Mouse (Mus musculus) T-helper 1 cell (primary cell): Measurements from ENCODE around the gene Shank1.
"Not testable (repeated sequence)": the region's sequence is repeated elsewhere in the genome, so short reads cannot be mapped to it uniquely, and the experiment has no call there.

Experiments used
- in situ Hi-C: fragments of 300-600 bp; cut with MboI, MseI; formaldehyde crosslinking; loops from one replicate; pipeline ENCODE4 v1.15.1; 2025; ENCODE audit warnings: high pct_unique_total_duplicates

The Shank1 gene

DNA sequence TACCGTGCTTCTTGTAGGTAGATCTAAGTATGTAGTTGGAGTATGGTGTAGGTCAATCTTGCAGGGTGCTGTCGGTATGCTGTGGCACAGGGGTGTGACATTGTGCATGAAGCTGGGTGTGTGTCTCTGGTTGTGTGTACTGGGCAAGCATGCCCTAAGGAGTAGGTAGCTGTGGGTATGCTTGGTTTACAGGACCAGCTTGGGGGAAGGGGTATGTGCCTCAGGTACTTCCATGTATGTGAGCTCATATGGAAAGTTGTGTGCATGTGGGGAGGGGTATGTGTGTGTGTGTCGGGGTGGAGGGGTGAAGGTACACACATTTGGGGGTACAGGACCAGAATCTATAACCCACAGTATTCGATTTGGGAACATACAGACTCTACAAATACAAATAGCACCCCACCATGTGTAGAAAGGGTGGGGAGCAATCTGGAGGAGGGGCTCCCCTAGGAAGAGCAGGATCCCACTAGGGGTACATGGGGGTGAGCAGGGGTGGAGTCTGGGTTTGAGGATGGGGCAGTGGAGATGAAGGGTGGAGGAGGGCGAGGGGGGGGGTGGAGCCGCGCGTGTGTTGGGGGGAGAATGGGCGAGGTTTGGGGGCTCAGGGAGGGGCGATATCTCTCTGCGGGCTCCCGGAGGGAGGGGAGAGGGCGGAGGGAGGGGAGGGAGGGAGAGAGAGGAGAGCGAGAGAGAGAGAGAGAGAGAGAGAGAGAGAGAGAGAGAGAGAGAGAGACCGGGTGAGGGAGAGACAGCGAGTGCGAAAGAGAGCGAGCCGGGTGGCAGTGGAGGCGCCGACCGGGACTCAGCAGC, at the start of gene Shank1:
Shank1 (plus strand) TSS at position 779 of the 810 bp plus-strand sequence.
- in situ Hi-C loops: loop anchor here (10.0 kb wide), 2 partner anchors 445 to 1055 kb away; partner anchors contain the start of genes Ppfia3 and Zfp473

DNA sequence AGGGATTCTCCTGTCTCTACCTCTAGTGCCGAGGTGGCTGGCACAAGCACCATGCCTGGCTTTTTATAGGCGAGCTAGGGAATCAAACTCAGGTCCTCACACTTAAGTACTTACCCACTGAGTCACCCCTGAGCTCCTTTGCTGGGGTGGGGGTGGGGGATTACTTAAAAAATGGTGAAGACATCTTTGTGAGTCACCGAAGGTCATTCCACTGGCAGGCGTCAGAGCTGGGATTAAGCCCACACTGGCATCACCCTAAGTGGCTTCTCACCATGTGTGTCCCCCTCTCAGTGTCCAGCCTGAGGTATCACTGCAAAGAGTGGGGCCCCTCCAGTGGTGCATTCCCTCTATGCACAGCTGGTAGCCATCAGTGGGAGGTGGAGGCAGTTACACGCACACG, 49.6 kb upstream of the Shank1 start:
- in situ Hi-C loops: loop anchor here (5.0 kb wide), 1 partner anchor 42 kb away; no protein-coding TSS in a partner anchor

DNA sequence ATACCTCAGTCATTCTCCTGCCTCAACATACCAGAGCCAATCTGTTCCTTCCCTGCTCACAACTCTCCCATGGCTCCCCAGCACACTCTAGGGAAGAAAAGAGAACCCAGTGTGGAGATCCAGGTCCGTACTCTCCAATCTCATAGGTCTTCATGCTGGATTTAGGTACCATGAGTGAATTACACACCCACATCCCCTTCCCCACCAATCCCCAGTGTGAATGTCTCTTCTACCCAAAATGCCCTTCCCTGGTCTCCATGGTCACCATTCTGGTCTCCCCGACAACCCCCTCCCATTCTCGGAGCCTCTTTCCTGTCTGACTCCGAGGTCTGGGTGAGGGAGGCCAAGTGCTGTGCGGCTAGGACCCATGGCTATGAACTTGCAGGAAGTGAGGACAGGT, 48.9 kb upstream of the Shank1 start, which contains the start of gene Gm15517:
Gm15517 (plus strand) TSS at position 301 of the 400 bp plus-strand sequence.
- in situ Hi-C loops: loop anchor here (5.0 kb wide), 1 partner anchor 41 kb away; no protein-coding TSS in a partner anchor

DNA sequence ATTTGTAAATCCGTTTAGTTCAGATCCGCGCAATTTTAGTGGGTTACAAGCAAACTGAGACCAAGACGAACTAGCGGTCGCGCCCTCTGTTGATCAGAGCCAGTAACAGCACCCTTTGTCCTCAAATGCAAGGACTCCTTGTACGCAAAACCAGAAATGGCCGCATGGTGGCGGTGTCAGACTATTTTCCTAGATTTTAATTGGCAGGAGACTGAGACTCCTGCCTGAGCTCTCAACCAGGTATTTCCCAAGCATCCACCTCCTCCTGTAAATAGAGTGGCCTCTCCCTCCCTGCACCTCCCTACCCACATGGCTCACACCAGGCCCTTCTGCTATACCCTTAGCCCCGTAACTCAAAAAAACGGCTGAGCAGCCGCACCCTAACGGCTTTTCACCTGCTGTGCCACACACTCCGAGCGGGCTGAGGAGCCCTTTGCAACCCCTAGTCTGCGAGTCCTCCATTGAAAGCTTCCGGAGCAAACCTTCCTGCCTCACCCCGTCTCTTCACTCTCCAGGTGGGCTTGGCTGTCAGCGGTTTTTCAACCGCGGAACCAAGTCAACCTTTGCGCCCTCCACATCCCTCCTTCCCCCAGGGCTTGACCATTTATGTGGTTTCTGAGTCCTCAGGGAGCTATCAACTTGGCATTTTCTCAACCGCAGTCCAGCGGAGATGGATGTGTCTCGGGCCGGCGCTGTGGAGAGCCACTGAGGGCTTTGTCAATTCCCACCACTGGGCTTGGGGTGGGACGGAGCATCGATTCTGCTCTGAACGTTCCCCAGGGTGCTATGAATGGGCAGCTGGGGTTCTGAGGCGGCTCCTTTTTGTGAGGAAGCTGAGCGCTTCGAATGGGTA, 47.0 kb upstream of the Shank1 start:
- in situ Hi-C loops: loop anchor here (5.0 kb wide), 1 partner anchor 39 kb away; no protein-coding TSS in a partner anchor

DNA sequence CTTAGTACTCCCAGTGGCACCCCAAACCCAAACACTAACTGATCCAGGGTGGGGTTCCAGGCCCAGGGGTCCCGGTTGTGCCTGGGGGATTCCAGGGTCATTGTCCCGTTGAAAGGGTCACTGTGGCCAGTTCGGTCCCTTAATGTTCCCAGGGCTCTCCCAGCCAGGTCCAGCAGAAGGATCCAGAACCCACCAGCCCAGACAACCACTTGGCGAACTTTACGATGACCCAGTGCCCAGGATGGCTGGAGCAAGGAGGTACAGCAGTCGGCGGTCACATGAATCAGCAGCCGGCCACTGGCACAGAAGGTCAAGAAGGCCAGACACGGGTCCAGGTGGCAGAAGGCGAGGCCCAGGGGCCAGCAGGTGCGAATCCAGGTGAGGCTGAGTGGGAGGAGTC, 41.9 kb upstream of the Shank1 start:
- in situ Hi-C loops: loop anchor here (5.0 kb wide), 1 partner anchor 84 kb away; no protein-coding TSS in a partner anchor

DNA sequence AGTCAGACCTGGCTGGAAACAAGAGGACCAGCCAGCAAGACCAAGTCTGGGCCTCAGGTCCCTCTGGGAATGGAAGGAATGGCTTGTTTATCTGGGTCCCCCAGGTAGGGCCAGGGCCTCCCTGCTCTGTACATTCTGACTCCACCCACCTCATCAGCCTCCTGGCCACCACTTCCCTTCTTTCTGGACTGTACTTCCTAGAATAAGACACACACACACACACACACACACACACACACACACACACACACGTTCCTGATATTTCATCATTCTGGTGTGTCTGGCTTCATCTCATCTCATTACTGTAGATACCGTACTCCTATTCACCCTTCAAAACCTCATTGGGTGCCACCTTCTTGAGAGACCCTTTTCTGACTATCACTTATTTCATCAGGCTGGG, 40.7 kb upstream of the Shank1 start:
- in situ Hi-C loops: loop anchor here (5.0 kb wide), 1 partner anchor 83 kb away; no protein-coding TSS in a partner anchor

DNA sequence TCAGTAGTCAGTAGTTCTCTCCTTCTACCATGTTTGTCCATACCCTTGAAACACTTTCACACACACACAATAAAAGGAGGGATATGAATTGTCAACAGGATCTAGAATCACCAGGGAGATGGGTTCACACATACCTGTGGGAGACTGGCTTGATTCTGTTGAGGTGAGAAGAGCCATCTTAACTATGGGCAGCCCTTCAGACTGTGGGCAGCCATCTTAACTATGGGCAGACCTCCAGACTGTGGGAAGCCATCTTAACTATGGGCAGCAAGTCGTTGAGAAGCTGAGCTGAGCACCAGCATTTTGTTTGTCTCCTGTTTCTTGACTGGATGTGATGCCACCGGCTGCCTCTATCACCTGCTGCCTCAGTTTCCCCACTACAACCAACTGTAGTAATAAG, 38.7 kb upstream of the Shank1 start:
- in situ Hi-C loops: no loop called here

DNA sequence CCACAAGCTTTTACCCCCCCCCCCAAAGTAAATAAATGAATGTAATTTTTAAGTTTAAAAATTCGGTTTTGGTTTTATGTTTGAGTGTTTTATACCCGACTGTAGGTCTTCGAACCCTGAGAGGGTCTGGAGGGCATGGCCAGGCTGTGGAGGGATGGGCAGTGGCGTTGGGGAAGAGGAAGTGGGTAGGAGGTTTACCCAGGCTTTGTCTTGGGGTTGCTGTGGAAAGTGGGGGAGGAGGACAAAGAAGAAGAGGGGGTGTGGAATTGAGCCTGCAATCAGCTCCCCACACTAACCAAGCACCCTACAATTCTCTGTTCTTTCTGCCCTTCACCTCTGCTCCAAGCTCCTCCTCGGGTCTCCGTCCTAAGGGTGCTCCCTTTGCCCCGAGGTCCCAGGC, 37.5 kb upstream of the Shank1 start:
- in situ Hi-C loops: no loop called here

DNA sequence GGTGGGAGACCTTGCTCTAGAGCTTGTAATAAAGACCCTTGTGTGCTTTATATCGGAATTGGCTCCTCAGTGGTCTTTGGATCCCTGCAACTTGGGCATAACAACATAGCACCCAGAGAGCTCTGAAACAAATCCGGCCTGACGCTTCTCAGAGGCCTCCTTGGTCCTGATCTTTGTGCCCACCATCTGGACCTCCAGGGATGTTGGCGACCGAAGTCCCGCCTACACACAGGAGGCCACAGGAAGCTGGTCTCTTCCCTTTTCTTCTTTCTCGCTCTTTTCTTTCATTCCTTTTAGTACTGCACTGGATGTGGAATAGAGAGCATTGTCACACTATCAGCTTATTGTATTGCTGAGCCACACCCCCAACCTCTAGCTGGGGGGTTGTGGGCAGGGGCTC, 36.6 kb upstream of the Shank1 start:
- in situ Hi-C loops: no loop called here

DNA sequence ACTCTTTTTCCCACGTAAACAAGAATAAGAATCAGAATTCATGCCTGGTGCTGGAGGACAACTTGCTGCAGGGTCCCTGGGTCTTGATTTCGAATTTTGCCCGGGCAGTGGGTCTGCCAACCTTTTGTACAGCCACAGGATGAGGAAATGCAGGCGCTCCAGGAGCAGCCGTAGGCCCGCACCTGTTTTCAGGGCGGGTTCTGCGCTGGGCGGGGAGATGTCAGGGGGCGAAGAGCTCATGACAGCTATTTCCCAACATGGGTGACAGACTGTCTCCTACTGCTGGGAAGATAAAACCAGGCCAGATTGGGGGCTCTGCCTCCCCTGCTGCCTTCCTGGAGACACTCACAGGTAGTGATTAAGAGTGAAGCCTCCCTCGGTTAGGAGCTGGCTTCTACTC, 36.0 kb upstream of the Shank1 start:
- in situ Hi-C loops: no loop called here

DNA sequence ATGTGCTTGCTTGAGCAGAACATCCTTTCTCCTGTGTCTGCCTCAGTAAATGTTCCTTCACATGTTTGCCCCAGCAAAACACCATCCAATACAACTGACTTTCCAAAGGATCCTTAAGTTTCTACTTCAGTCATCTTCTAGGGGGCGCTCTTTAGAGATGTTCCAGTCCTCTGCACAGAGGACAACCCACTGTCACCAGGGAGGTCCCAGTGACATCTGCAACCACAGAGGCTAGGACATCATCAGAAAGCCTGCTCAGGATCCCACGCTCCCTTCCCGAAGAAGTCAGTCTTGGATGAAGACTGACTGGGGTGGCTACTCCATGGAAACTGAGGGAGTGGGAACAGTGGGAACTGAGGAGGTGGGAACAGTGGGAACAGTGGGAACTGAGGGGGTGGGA, 34.5 kb upstream of the Shank1 start:
- in situ Hi-C loops: no loop called here

DNA sequence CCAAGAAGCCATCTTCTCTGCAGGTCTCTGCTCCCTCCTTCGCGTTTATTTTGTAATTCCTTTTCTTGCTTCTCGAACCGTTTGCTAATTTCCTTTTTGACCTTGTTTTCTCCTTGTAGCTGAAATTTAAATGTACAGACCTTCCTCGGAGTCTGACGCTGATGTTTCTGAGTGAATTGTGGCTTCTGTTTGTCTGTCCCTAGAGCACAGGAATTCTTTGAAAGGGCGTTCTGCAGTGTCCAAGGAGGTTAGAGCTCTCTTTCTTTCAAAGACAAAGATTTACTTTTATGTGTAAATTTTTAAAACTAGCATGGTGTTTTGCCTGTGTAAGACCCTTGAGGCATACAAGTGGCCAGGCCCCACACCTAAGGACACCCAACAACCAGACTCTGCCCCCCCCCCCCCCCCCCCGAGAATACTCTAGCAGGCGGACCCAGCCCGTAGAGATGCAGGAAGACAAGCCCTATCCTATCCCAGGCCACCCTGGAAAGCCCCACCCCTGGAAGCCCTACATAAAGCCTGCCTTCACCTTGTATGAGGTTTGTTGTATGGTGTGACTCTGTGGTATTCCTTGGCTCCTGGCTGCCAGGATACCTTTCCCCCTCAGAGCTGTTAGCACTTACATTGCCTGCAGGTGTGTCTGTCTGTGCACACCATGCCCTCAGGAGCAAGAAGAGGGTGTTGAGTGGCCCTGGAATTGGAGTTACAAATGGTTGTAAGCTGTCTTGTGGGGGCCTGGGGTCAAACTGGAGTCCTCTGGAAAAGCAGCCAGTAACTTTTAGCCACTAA, 33.4 kb upstream of the Shank1 start:
- in situ Hi-C loops: no loop called here

DNA sequence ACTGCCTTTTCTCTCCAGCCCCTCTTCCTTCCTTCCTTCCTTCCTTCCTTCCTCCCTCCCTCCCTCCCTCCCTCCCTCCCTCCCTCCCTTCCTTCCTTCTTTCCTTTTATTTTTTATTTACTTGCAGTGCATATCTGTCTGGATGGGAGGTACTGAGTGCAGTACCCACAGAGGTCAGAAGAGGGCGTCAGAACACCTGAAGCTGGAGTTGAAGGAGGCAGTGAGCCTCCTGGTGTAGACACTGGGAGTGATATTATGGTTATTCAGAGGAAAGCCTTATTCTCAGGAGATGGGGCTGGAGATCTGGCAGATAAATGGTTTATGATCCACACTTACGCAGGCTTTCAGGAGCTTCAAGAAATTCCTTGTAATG, 32.8 kb upstream of the Shank1 start:
- in situ Hi-C loops: no loop called here

DNA sequence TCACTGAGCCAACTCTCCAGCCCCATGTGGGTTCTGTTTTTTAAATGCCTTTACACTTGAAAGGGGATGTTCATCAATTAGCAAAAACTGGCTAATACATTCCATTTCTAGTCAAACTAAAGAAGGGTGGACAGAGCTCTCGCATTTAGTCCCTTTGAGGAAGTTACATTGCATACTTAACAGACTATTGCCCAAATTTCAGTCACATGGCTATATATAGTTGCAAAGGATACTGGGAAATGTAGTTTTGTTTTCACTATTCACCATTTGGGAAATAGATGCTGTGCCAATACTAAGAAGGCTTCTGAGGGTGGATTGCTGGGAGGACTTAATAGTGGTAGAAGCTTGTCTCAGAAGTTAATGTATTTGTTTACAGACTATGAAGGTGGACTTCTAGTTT, 29.1 kb upstream of the Shank1 start:
- in situ Hi-C loops: loop anchor here (5.0 kb wide), 1 partner anchor 201 kb away; no protein-coding TSS in a partner anchor

DNA sequence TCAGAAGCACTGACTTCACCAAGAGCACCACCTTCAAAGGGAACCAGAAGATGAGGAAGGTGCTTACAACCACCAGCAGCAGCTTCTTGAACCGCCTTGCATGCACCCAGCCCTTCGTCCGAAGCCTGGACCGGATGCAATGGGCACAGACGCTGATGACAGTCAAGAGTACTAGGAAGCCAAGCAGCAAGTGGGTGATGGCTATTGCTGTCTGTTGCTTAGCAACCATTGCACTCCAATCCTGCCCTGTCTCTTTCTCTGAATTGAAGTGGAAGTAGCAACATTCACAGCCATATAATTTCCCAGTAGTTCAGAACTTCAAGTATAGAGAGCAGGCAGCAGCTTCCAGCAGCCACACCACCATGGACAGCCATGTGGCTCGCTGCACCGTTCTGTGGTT, 28.5 kb upstream of the Shank1 start:
- in situ Hi-C loops: loop anchor here (5.0 kb wide), 1 partner anchor 201 kb away; no protein-coding TSS in a partner anchor

DNA sequence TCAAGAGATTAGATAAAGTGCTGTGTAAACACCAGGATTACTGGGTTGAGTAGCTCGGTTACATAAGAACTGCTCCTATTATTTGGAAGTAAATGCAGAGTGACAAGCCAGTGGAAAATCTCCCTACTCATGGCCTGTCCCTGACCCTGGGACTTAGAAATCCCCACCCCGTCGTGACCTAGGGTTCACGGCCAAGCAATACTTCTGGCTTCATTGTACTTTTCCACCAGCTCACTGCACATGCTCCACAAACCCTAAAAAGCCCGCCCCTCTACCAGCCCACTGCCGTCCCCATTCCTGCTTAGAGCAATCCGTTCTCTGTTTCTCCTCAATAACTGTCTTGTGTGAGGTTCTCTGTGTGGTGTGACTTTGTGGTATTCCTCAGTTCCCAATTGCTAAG, 22.3 kb upstream of the Shank1 start:
- in situ Hi-C loops: no loop called here

DNA sequence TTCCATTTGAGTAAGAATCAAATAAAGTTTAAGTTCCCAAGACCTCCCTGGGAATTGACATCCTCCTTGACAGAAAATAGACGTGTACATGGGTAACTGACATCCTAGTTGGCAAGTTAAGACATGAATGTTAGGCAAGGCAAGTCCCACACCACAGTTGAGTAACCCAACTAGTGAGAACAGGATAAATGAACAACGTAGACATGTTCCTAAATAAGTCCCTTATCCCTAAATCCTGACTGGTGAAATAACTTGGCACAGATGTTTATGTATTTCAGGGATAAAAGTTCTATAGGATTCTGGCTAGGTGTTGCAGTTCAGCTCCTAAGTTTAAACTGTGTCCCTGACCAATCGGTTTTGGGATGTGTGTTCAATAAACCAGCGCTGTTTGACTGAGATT, 19.1 kb upstream of the Shank1 start:
- in situ Hi-C loops: no loop called here

DNA sequence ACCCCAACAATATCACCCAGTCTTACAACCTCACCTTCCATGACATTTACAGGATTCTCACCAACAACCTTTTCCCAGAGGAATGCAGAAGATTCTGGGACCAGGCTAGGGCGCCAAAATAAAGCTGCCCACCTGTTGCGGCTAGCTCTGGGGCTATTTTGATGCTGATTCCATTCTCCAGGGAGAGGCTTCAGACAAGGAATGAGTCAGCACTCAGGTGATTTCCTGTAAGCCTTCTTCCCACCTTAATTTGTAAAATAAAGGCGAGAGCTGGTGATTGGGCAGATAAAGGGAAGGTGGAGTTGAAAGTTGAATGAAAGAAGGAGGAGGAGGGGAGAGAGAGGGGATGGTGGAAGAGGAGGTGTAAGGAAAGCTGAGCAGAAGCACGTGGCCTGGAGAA, 18.6 kb upstream of the Shank1 start:
- in situ Hi-C loops: no loop called here

DNA sequence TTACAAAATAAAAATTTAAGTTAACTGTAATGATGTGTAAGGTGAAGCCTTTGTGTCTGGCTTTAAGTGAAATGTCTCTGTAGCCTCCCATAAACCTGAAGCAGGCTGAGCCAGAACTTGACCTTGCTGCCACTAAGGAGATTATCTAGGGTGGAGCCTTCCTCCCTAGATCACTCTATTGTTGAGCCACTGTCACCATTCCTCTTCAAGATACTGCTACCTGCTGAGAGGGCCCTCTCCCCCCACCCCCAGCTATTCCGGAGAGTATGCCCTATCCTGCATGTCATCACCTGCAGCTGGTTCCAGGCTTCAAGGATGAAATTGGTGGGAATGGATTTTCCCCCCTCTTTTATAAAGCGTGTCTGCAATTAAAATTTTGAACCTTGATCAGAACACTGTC, 12.6 kb upstream of the Shank1 start:
- in situ Hi-C loops: not testable (repeated sequence)

DNA sequence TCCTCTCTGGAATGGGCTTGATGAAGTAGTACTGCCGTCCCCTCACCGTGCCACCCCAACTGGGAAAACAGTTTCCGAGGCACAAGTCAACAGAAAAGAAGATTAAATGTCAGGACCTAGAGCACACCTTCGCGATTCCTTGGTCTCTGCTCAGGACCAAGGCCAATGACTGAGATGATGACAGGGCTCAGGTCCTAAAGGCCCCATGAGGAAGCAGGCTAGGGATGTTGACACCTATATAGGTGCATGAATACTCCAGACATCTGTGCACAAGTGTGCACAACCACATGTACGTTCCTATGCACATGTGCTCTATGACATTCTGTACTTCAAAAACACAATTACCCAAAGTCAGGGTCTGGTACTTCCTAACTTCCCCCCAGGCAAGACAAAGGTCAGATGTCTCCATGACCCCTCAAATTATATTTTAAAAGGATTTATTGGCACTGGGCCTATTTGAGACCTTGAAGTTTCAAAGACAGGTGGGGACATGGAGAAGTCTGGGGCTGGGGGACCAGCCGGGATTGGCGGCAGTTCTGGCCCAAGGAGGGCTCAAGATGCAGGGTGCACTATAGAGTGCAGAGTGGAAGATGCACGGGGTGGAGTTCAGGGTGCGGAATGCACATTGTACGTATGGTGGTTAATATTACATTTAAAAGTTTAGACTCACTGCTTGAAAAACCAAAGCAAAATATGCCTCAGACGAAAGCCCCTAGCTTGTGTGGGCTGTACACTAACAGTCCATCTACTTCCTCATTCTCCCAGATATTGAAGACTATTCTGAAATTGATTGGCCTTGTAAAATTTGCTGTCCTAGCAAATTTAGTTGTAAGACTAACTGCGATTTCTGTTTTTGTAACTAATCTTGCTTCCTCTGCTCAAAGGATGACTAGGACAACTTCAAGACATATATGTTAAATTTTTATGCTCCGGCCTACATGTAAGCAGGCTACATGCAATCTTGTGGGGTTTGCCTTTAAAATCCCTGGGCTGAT, 6.4 kb upstream of the Shank1 start:
- in situ Hi-C loops: loop anchor here (5.0 to 10.0 kb wide), 3 partner anchors 41 to 1061 kb away; partner anchors contain the start of genes Gm15517, Ppfia3 and Zfp473
